Mouse (Mus musculus) lung, postnatal 25 days (tissue): Measurements from ENCODE around the gene Synj2.

Source experiments
- DNase-seq: peaks from one replicate; pipeline ENCODE4 v3.0.0; 2022; ENCODE audit warnings: low spot score

Gene Synj2

DNA sequence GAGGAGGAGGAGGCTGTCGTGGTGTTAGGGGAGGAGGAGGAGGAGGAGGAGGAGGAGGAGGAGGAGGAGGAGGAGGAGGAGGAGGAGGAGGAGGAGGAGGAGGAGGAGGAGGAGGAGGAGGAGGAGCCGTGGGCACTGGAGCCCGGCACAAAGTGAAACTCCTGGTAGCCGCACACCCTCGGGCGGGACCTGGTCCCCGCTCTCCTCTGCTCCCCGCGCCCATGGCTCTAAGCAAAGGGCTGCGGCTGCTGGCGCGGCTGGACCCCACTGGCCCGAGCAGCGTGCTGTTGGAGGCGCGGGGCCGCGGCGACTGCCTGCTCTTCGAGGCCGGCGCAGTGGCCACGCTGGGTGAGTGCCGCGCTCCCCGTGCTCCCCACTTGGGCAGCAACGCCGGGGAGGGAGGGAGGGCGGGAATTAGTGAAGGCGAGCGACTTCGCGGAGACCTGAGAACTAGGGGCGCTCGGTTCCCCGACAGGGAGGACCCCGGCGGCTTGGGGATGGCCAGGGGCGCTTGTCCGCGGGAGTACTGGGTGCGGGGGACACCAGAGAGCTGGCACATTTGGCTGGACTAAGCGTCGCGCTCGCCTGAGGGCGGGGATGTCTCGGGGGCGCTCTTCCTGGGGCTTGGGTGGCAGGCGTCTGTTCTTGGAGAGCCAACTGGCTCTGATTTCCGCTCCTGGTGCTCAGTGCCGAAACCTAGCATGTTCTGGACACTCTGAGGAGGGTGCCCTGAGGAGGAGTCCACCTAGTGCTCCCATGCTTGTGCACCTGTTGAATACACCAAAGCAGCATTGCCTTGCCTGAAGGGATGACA lies at the start of gene Synj2:
Gene Synj2, plus strand, starts transcription at position 51 of the 814 bp plus-strand sequence.
- peak; percentile 51 for DNase-seq

- DNase-seq: no peak
Observed at GRCm38 (mm10) chr17:5891933-5892683, 49.0 kb upstream of the Synj2 start.

DNA sequence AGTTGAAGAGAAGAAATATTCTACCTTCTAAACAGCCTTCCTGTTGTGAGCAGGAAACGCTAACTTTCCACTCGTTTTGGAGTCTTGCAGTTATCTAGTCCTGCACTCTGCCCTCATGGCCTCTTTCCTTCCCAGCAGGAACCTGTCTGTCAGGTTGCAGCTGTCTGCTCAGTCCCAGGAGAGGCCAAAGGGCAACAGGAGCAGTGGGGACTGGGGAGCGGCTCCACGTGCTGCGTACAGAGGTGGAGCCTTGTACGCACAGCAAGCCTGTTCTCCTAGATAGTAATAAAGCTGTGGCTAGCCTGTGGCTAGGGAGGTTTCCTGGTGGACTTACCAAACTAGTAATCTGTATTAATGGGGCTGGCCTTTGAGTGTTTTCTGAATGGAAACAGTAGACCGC lies 48.0 kb upstream of the Synj2 start:
- DNase-seq: peak; percentile 24

DNA sequence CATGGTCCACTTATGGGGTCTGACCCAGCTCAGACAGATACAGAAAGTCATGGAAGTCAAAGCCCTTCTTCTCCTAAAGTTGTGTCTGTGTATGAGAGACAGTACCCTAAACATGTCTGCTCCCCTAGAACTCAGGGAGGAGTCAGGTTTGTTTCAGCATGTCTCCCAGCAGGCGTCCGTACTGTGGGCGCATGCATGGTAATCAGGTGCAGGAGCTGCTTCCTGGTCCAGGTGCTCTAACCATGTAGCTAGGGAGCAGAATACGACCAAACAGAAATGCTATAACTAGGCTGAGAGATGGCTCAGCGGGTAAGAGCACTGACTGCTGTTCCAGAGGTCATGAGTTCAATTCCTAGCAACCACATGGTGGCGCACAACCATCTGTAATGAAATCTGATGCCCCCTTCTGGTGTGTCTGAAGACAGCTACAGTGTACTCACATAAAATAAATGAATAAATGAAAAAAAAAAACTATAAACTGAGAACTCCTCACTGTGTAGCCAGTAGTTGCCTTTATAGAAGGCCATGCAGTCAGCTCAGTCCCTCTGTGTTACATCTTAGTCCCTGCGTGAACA lies 47.4 kb upstream of the Synj2 start:
- DNase-seq: no peak

DNA sequence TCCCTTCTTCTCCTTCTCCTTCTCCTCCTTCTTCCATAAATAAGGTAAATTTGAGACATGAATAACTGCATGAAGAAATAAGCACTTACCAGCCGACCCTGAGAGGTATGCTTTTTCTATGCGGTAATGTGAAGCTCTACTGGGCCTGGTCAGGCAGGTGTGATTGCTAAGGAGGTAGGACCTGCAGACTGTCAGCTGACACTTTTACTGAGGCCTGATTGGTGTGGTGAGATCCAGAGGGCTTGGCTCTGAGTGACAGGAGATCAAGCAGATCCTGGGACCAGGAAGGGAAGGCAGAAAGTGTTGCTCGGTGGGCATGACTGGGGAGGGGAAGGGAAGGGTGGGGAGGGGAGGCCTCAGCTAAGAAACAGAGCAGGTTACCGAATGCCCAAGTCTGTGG lies 45.0 kb upstream of the Synj2 start:
- no peak for DNase-seq

DNA sequence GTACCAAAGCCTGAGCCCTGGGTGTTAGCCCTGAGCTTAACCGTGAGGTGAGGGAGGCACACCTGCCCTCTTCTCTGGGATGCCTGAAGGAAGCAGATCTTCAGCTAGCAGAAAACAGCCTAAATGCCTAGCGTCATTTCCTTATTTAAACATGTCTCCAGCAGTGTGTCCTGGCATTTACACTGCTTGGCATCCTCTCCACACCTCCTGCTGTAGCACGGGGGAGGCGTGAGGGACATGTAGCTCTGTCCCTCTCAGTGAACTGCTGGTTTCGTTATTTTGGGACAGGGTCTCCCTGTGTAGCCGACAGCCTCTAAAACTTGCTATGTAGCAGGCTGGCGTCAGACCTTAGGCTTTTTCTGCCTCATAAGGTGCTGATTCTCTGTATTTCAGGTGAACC lies 44.5 kb upstream of the Synj2 start:
- no peak for DNase-seq

DNA sequence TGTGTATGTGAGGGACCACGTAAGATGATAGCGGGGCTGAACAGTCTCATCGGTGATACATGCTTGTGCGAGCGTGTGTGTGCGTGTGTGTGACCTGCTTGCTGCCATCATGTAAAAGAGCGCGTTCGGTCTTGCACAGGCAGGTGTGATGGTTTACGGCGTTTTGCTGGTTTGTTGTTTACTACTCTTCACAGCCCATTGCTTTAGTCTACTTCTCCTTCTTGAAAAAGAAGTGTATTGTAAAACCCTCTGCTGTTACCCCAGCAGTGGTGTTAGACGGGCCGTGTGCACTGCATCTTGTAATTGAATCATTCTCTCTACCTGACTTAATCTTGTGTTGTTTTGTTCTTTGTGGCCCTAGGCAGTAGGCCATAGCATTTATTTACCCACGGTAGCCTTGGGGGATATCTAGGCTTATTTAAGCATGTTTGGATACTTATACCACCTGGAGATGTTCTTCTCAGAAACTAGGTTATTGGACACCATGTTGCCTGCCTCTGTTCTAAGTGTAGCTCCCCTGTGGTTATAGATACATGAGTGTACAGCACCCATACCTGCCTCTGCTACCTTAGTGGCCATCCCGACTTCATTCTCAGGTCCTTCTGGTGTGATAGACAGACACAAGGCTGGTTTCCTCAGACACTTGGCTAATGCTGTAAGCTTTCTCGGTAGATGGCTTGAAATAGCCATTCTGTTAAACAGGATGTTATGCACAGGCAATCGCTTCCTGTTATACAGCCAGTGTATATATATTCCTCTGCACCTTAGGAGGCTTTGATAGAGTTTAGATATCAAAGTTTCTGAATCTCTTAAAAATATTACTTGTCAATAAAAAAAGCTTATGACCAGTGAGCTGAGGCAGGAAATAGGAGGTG lies 43.5 kb upstream of the Synj2 start:
- no peak for DNase-seq

DNA sequence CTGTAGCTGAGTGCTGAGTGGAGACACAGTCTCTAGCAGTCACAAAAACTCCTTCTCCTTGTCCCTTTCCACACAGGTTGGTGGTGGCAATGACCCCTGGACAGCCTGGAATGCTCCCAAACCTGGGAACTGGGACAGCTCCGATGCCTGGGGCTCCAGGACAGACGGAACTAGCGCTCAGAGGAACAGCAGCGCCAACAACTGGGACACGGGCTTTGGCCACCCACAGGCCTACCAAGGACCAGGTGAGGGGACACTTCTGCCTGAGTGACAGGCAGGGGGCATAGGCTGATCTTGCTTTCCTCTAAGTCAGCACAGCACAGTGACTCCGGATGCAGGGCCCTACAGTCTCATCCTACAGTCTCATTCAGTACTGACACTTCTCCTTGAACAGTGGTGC lies 41.8 kb upstream of the Synj2 start:
- no peak for DNase-seq

DNA sequence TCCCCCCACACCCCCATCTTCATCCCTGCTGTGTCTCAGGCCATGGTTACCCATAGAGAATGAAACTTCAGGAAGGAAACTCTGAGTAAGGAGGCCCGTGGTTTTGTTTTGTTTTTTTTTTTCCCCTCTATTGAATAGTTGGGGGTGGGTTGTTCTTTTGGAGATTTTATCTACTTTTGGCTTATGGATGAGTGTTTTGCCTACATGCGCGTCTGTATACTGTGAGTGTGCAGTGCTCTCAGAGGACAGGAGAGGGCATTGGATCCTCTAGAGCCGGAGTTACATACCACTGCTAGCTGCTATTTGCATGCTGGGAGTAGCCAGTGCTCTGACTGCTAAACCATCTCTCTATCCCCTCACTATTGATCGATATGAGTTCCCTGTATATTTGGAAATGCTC lies 39.7 kb upstream of the Synj2 start:
- no peak for DNase-seq

DNA sequence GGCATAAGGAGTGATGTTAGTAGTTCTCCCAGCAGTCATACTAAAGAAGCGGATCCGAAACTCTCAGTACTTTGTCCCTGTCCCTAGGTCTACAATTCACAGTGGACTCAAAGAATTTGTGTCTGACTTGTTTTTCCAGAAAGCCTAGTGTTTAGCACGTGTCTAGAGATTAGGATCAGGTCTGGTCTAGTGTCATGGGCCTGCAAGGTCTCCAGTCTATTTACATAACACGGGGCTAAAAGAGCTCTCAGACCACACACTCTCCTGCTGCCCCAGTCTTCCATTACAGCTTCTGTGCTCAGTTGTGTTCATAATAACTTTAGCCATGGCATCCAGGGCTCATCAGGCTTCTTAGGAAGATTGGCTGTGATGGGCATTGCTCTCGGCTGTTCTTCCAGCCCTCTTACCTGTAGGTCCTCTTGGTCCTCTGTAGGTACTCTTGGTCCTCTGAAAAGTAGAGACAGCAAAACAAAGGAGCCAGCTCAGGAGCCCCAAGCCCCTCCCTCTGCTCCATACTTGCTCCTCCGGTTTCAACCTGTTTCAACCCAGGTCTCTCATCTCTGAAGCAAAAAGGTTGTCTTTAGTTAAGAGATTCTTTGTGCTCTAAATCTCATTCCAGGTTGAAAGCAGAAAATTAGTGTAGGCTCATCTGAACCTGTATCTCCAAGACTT lies 37.3 kb upstream of the Synj2 start:
- no peak for DNase-seq

DNA sequence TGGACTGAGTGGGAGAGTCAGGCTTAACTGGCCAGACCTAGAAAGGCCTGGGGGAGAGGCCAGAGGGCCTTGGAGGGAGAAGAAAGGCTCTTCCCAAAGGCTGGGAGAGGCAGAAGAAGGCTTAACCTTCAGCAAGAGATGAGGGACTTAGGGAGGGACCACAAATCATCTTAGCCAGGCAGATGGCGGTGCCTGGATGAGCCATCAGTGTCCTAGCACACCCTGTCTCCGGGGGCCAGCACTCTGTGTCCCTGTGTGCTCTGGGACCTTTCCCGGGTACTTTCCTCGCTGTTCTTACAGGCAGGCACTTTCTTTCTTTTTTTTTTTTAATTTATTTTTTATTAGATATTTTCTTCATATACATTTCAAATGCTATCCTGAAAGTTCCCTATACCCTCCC lies 31.4 kb upstream of the Synj2 start:
- no peak for DNase-seq

- no peak for DNase-seq
Observed at GRCm38 (mm10) chr17:5911591-5911990, 29.5 kb upstream of the Synj2 start.

DNA sequence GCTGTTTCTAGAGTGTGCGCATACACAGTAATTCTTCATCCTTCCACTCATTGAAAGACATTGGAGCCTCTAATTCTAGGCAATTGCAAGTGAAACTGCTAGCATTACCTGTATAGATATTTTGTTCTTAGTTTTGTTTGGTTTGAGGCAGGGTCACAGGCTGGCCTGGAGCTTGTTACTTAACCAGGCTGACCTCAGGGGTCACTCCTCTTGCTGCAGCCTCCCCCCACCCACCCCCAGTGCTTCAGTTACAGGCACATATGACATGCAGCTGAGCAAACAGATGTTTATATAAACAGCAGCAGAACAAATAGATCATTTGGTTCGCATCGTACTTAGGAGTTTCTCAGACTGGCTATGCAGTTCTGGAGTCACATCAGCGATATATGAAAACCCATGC lies 28.3 kb upstream of the Synj2 start:
- no peak for DNase-seq

DNA sequence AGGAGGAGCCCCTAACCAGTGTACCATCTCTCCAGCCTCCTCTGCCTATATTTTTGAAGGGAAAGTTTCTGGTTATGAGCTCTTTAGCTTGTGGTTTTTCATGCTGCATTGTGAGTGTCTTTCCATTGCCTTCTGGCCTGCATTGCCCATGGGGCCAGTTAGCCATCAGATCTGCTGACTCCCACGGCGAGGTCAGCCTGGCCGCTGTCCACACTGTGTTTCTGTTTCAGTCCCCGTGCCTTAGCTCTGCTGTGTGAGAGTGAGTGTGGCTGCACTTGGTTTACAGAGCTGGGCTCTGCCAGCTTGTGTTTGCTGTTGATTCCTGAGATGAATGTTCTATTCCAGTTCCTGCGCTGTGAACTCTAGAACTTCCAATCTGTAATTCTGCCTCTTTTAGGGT lies 26.9 kb upstream of the Synj2 start:
- no peak for DNase-seq

GRCm38 (mm10) chr17:5921954-5922353 lies 19.1 kb upstream of the Synj2 start:
- DNase-seq: no peak

DNA sequence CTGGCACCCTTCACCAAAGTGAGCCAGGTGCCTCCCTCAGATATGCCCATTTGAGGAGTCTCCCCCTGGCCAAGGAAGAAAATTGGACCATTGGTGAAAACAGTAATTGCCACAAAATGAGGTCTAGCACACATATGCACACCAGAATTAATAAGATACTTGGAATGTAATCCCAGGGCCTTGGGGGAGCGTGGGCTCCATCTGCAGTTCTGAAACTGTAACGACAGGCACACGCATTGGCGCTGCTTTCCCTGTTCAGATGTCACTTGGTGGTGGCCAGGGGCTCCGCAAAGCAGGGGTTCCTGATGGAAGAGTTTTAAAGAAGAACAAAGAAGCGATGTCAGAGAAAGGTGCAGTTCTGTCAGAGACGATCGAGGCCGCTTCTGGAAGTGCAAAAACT lies 17.8 kb upstream of the Synj2 start:
- DNase-seq: no peak

DNA sequence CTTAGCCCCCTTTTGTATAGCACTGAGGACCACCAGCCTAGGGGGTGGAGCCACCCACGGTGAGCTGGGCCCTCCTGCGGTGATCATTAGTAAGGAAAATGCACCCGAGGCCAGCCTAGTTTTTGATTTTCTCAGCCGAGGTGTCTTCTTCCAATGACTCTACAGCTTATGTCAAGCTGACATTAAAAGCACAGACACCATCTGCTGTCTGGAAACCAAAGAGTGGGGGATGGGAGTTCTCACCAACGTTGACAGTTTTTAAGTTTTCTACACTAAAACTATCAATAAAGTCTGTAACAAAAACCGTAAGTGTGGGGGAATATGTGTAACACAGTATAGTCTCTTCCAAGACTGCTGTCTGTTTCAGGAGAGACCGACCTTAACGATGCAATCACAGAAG lies 16.8 kb upstream of the Synj2 start:
- no peak for DNase-seq

GRCm38 (mm10) chr17:5926710-5927109 lies 14.4 kb upstream of the Synj2 start:
- DNase-seq: no peak

DNA sequence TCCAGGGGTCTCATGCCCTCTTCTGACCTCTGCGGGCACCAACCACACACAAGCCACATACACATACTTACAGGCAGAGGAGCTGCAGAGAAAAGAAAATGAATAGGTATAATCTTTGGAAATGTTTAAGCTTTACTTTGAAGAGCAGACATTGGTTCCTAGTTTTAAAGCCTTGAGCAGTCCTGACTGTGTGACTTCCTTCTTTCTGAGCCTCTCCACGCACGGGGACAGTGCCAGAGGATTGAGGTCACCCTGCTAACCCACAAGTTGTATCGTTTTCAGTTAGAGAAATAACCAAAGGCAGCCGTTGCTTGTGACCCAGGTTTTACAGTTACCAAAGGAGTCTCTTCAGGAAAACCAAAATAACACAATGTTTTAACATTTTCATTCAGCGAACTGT lies 12.0 kb upstream of the Synj2 start:
- DNase-seq: no peak

GRCm38 (mm10) chr17:5932161-5932560 lies 8.9 kb upstream of the Synj2 start:
- DNase-seq: no peak

DNA sequence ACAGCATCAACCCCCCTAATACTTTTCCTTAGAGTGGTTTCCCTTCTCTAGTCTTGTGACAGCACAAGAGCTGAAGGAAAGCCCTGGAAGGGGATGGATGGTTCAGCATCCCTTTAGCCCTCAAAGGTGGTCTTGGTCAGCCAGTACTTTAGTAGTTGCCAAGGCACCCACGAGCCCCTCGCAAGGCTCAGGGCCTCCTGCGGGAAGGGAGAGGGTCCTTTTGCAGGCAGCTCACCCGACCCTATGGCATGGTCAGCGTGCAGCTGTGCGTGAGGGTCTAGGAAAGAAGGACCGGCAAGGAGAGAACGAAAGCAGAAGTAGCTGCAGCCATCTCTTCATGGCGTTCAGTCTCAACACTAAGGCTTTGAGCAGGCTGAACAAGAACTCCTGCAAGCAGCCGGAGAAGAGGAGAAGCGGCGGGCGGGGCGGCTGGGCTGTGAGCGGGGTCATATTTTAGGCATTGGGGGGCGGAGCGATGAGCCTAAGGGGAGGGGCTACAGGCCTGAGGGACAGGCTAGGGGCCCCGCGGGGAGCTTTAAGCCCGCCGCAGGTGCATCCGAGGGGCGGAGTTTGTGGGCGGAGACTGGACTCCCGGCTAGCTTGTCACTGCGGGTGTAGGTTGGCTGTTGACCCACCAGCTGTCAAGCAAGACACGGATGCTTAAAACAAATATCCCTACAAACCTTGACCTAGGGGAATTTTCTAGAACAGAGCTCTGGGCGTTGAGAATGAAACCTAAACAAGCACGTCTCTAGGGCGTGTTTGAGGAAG lies 6.3 kb upstream of the Synj2 start:
- DNase-seq: peak; percentile 90
